Mouse (Mus musculus): ENCODE results near the gene Pygo1. TPM values are rescaled to one million over a fixed set of nuclear protein-coding genes. Genes with fewer than 3 reads are reported as not detected.

Pygo1 gene
- polyA plus RNA-seq (2017; shearing (Covaris generic)), result not detected

DNA sequence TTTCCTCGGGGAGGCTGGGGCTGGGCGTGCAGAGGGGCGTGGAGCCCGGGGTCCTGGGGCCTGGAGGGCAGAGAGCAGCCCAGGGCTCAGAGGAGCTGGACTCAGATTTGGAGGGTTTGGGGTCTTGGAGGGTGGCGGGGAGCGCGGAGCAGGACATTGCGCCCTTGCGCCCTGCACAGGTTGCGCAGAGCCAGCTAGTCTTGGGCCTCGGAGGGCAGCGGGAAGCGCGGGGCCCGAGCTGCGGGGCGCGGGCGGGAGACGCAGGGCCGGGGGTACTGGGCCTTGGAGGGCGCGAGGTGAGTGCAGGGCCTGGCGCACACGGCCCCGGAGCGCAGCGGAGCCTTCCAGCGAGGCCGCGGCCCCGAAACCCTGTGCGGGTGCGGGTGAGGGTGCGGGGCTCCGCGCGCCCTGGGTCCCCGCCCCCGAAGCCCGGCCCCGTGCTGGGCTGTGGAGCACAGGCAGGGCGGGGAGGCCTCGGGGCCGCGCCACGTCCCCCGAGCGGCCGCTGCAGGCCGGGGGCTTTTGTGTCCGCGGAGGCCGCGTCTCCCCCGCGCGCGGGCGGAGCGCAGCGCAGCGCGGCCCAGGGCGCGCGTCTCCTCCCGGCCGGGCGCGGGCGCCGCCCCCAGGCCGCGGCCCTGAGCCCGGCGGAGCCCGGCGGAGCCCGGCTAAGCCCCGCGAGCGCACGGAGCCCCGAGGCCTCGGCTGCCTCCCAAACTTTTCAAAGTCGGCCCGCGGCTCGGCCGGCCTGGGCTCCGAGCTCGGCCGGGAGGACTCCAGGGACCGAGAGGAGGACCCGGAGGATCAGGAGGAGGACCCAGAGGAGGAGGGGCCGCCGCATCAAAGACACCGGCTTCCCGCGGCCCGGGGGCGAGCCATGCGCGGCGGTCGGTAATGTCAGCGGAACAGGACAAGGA, at the start of gene Pygo1:
TSS of gene Pygo1 (plus strand) at position 625 of the 914 bp plus-strand sequence.
- no peak for ATAC-seq

DNA sequence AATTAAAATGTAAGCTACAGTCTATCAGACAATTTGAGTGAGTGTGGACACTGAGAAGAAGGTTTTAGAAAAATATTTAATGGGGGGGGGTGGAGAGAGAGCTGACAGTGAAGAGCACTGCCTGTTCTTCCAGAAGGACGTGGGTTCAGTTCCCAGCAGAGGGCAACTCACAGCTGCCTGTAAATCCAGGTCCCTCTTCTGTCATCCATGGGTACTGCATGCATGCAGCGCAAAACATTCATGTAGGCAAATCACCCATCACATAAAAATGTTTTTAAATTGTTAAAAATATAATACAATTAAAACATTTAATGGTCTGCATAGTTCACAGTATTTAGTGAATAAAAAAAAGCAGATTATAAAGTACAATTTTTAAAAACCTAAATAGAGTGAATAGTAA, 49.6 kb upstream of the Pygo1 start:
- no peak for ATAC-seq

GRCm38 (mm10) chr9:72877905-72878304, 47.5 kb upstream of the Pygo1 start:
- ATAC-seq, result no peak

- ATAC-seq, result no peak
Measured at GRCm38 (mm10) chr9:72878656-72879055, 46.8 kb upstream of the Pygo1 start.

GRCm38 (mm10) chr9:72879601-72880000, 45.8 kb upstream of the Pygo1 start:
- no peak for ATAC-seq

DNA sequence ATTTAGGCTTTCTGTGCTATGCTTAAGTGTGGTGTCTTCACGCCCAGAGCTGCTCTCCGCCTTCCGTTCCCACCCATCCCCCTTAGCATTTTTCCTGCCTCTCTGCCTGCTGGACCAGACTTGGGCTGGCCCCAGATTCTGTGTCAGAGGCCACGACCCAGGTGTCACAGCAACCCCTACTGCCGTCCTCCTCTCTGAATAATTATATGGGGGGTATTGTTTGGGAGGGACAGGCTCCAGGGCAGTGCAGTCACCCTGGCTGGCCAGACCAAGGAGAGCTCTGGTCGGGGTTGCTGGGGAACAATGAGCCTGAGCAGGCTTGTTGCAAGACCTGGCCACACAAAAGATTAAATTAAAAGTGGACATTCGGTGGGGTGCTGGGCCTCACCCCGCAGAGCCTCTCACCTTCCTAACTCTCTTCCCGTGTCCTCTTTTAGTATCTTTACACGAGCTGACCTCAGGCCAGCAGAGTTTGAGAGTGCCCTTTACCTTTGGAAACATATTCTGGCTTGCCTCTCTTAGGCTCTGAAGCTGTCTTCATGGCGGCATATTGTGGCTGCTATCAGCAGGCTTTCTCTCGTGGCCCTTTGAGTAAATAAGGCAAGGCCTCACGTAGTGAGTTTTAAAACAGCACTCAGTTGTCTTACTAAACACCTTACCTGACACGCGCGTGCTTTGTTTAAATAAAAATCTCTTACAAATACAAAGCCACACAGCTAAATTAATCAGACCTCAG, 45.1 kb upstream of the Pygo1 start:
- no peak for ATAC-seq

- no peak for ATAC-seq
Measured at GRCm38 (mm10) chr9:72881026-72881768, 44.2 kb upstream of the Pygo1 start.

DNA sequence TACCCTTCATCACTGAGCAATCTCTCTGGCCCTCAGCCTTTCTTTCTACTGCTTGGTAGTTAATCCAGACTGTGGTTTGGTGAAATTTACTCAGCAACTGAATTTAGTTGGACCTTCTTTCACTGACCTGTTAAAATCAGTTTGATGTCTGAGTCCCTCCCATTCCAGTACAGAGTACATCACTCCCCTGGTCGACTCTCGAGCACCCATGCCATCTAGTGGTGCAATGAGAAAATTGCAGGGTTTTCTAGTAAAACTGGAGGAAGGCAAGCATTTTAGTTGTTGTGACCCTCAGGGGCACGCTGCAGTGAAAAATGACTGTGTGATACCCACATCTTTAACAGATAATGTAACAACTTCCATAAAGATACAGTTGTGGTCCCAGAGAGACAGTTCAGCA, 41.5 kb upstream of the Pygo1 start:
- no peak for ATAC-seq

DNA sequence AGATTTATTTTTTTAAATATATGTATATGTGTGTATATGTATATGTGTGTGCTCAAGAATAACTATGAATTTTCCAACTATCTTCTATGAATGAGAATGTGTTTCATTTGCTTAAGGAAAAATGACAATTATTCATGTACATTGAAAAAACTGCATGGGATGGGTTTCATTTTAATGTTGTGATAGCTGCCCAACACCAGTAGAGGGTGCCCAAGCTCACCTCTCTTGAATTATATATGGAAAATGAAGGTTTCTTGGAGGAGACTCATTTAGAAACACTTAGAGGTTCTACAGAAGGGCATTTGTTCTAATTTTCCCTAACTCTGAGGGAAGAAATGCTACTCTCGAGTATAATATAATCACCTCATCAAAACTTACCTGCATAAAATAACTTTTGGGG, 35.7 kb upstream of the Pygo1 start:
- ATAC-seq, result no peak

DNA sequence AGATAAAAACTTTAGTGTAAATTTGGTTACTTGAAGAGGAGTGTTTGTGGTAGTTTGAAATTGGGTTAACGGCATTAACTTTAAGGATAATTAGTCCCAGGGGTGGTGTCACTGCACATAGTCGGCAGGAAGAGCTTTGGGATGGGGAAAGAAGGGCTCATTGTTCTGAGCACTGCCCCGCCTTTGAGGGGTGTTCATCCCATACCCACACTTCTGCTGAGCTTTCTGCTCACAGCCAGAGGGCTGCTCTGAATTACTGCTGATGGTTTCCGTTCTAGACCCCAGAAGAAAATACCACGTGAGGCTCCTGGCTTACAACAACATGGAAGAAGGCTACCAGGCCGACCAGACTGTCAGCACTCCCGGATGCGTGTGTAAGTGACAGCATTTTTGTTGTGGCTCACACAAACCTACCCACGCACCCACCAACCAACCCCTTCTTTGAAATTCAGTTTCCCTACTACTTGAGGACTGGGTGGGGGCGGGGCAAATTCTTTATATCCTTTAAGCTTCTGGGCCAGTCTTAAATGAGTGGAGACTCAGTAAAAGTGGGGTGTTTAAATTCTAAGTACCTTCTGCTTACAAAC, 34.9 kb upstream of the Pygo1 start:
- no peak for ATAC-seq

GRCm38 (mm10) chr9:72892761-72893160, 32.7 kb upstream of the Pygo1 start:
- ATAC-seq, result no peak

GRCm38 (mm10) chr9:72894796-72895352, 30.6 kb upstream of the Pygo1 start:
- ATAC-seq, result no peak

GRCm38 (mm10) chr9:72902057-72902456, 23.4 kb upstream of the Pygo1 start:
- no peak for ATAC-seq

- no peak for ATAC-seq
Measured at GRCm38 (mm10) chr9:72902611-72903010, 22.8 kb upstream of the Pygo1 start.

GRCm38 (mm10) chr9:72906693-72907103, 18.7 kb upstream of the Pygo1 start:
- no peak for ATAC-seq

DNA sequence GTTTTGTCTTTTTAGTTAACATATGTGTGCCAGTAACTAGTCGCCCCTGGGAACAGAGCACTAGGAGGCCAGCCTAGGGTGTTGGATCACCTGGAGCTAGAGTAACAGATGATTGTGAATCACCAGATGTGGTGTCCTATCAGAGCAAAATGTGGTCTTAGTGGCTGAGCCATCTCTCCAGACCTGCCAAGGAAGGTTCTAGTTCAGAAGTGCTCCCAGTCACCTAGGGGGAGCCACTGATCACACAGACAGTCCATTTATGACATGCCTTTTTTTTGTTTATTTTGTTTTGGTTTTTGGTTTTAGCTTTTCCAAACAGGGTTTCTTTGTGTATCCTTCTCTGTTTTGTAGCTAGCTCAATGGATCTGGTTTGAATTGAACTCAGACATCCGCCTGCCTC, 14.1 kb upstream of the Pygo1 start:
- ATAC-seq, result no peak

- no peak for ATAC-seq
Measured at GRCm38 (mm10) chr9:72913551-72913950, 11.9 kb upstream of the Pygo1 start.

DNA sequence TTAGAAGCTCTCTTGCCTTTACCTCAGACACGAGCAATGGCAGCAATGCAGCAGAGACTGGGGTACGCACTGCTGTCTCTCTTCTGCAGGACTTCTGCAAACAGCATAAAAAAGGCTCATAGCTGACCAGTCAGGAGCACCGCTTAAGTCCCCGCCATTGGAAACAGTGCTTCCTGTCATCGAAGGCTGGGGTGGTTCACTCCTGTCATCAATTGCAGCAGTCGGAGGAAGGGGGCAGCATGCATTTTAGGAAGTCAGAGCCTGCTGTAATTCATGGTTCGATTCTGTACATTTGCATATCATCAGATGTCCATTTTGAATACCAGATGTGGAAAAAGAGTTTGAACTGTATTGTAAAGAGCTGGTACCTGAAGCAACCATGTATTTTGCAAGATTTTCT, 9.7 kb upstream of the Pygo1 start:
- no peak for ATAC-seq

- ATAC-seq, result no peak
Measured at GRCm38 (mm10) chr9:72923068-72923467, 2.4 kb upstream of the Pygo1 start.

GRCm38 (mm10) chr9:72925935-72926258, 452 bp downstream of the Pygo1 start:
- no peak for ATAC-seq

DNA sequence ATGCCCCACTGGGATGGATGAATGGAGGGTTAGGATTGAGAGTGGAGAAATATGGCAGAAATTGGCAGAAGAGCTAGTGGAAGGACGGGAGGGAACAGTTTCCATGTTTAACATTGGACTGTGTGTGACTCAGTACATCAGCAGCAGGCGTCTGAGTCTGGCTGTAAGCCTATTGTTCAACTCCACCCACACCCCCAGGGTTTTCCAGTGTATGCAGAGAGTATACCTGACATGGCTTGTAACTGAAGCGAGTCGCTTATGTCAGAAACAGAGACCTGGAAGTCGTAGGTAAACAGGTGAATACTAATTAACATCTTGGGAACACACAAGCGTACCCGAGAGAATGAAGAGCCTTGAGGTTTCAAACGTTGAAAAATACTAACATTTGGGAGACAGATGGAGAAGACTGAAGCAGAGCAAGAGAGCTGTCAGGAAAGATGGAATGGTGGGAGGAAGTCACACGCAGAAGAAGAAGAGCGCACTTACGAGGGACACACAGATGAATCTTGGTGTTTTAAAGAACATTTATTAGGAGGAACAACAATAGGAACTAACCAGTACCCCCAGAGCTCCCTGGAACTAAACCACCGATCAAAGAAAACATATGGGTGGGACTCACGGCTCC, 5.8 kb downstream of the Pygo1 start:
- no peak for ATAC-seq

DNA sequence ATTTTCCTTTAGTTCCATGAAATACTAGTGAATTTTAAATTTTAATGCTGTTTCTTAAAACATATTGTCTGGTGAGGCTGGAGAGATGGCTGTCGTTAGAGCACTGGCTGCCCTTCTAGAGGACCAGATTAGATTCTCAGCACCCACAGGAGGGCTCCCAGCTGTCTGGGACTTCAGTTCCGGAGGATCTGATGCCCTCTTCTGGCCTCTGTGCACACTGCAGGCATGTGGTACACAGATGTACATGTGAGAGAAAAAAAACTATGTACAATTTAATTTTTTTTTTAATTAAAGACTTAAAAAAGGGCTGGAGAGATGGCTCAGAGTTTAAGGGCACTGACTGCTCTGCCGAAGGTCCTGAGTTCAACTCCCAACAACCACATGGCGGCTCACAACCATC, 9.9 kb downstream of the Pygo1 start:
- no peak for ATAC-seq

Measured in CD4-positive, CD25-positive, alpha-beta regulatory T cell, adult 4 months (primary cell).